Mouse (Mus musculus) embryonic fibroblast, embryonic 13.5 days (primary cell): ENCODE measurements around the gene Lrsam1.

Source experiments
- CTCF ChIP-seq: IDR thresholded peaks from 2 replicates; pipeline ENCODE4 v1.5.1; 2011; ENCODE audit warnings: mild to moderate bottlenecking, control low read depth, low read length, moderate library complexity, borderline replicate concordance; ENCODE audit not compliant: insufficient read depth
- POLR2A ChIP-seq: IDR thresholded peaks from 2 replicates; pipeline ENCODE4 v1.6.1; 2011; ENCODE audit warnings: low read depth, mild to moderate bottlenecking, control low read depth, low read length, moderate library complexity

GRCm38 (mm10) chr2:32981725-32982271 lies 20.4 kb upstream of the Lrsam1 start, which contains the start of gene Slc2a8:
- TF ChIP-seq POLR2A (peak; percentile 80), CTCF (no peak)
